Mouse (Mus musculus): ENCODE measurements around the gene Atp1a2. TPM values are rescaled to one million over a fixed set of nuclear protein-coding genes. Genes with fewer than 3 reads are reported as not detected.
"Not testable (repeated sequence)": the region's sequence is repeated elsewhere in the genome, so short reads cannot be mapped to it uniquely, and the experiment has no call there.

Gene Atp1a2
- polyA plus RNA-seq, 1 experiment from 2014 or later, result 56.5 TPM

DNA sequence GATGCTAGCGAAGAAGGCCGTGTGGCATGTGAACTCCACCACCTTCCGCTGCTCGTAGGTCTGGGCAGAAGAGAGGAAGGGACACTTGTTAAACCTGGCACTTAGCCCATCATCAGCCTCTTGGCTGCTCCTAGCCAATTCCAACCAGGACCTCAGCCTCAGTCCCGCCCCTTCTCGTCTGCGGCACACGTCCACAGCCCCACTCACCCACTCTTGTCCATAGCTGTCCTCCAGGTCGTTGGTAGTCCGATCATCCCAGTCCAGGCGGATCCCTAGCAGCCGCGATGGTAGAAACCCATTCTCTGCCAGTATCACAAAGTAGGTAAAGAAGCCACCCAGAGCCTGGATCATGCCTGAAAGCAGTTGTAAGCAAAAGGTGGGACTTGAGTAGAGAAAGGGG lies 19.5 kb downstream of the Atp1a2 start:
- Histone ChIP-seq H3K4me3 (no peak overlapping the region), H3K9ac (no peak overlapping the region), H3K27me3 (replicated peaks) (no peaks in the 10 kb centered on the region), H3K4me1 (no peaks in the 10 kb centered on the region; the same call in 1 of the 2 replicates), H3K36me3 (replicated peaks) (no peaks in the 10 kb centered on the region), H3K27ac (no peak overlapping the region), H3K4me2 (no peak overlapping the region), H3K9me3 (no peaks in the 10 kb centered on the region)
- ATAC-seq (replicated peaks), result no peak
- 93% methylated on average over 13 of the region's 13 CpGs for WGBS

- H3K9ac ChIP-seq, result no peak overlapping the region
- ATAC-seq (replicated peaks), result no peak
These were observed 20.7 kb downstream of the Atp1a2 start for GRCm38 (mm10) chr1:172277172-172277571.

DNA sequence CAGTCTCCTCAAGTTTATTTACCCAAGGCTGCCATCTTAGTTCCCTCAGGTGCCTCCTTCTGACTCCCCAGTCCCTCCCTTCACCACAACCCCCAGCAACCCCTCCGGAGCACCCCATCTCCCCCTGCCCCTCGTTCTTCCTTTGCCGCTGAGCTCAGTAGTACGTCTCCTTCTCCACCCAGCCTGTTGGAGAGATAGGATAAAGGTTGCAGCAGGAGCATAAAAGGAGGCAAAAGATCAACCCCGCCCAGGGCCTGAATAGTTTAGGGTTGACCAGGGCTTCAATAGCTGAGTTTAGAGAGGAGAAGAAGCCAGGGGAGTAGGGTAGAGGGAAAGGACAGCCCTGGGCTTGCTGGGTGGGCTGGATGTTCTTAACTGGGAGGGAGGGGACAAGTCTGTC lies 23.3 kb downstream of the Atp1a2 start:
- ATAC-seq (replicated peaks), result no peak
- peaks cover 10% of the 10 kb centered on the region; the same call in 1 of the 2 replicates for H3K4me1 ChIP-seq
- H3K27me3 ChIP-seq (replicated peaks), result no peaks in the 10 kb centered on the region
- H3K9me3 ChIP-seq, result no peaks in the 10 kb centered on the region
- H3K4me3 ChIP-seq, result no peak overlapping the region
- no peak overlapping the region for H3K27ac ChIP-seq
- no peak overlapping the region for H3K4me2 ChIP-seq
- no peak overlapping the region for H3K9ac ChIP-seq
- 70% methylated on average over 5 of the region's 5 CpGs for WGBS
- no peaks in the 10 kb centered on the region for H3K36me3 ChIP-seq (replicated peaks)

More at GRCm38 (mm10) chr1:172277172-172277571, 20.7 kb downstream of the Atp1a2 start:
- H3K27ac ChIP-seq, result no peak overlapping the region
- no peaks in the 10 kb centered on the region for H3K9me3 ChIP-seq
- H3K27me3 ChIP-seq (replicated peaks), result no peaks in the 10 kb centered on the region
- peaks cover under 1% of the 10 kb centered on the region; the same call in 1 of the 2 replicates for H3K4me1 ChIP-seq
- H3K36me3 ChIP-seq (replicated peaks), result no peaks in the 10 kb centered on the region
- no peak overlapping the region for H3K4me3 ChIP-seq
- 70% methylated on average over 3 of the region's 3 CpGs for WGBS
- H3K4me2 ChIP-seq, result no peak overlapping the region

DNA sequence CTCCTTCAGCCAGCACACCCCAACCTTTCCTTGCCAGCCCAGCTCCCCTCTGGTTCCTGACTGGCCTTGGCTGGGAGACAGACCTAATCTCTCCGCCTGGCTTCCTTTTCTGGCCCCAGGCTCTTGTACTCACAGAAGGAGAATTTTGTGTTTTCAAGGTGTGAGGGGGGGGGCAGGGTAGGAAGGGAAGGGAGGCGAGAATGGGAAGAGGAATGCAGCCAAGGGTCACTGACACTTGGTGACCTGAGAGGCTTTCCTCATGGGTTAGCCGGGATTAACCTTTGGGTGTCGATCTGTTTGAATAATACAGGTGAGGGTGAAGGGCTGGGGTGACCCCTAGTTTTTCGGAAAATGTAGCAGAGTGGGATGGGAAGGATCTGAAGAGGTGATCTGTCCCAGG lies 23.7 kb downstream of the Atp1a2 start:
- Histone ChIP-seq H3K27ac (no peak overlapping the region), H3K4me2 (no peak overlapping the region), H3K9me3 (no peaks in the 10 kb centered on the region), H3K27me3 (replicated peaks) (no peaks in the 10 kb centered on the region), H3K4me3 (no peak overlapping the region), H3K36me3 (replicated peaks) (no peaks in the 10 kb centered on the region), H3K4me1 (peaks cover 10% of the 10 kb centered on the region; the same call in 1 of the 2 replicates), H3K9ac (no peak overlapping the region)
- ATAC-seq (replicated peaks), result no peak
- WGBS, result 66% methylated on average over 5 of the region's 5 CpGs

GRCm38 (mm10) chr1:172273386-172273785 lies 24.5 kb downstream of the Atp1a2 start:
- Histone ChIP-seq H3K27ac (no peak overlapping the region), H3K4me2 (no peak overlapping the region), H3K4me3 (no peak overlapping the region), H3K27me3 (replicated peaks) (no peaks in the 10 kb centered on the region), H3K4me1 (peaks cover 10% of the 10 kb centered on the region; the same call in 1 of the 2 replicates), H3K9me3 (no peaks in the 10 kb centered on the region), H3K36me3 (replicated peaks) (no peaks in the 10 kb centered on the region), H3K9ac (no peak overlapping the region)
- 93% methylated on average over 6 of the region's 6 CpGs for WGBS
- no peak for ATAC-seq (replicated peaks)

DNA sequence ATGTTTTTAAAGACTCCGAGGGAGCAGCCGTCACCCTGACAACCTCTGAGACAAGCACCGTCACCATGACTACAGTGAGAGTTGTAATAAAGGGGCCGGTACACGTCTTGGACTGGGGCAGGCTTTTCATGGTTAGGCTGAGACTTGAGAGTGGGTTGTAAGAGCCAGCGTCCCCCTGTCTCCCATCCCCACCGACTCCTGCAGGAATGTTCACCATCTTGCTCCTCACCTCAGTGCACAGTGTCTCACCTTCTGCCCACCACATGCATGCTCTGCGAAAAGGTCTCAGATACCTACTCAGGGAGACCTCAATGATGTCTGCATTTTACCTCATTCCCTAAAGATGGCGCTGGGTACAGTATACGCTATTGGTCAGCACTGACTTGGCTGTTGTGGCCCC lies 26.1 kb downstream of the Atp1a2 start:
- 0 out of 2 replicates have a peak overlapping the region, but pooled peaks have one; percentile 23 for H3K27ac ChIP-seq
- WGBS, result 26% methylated on average over 10 of the region's 10 CpGs
- no peak overlapping the region for H3K4me3 ChIP-seq
- peaks cover 10% of the 10 kb centered on the region; the same call in 1 of the 2 replicates for H3K4me1 ChIP-seq
- peak; percentile 90 for ATAC-seq (replicated peaks)
- H3K36me3 ChIP-seq (replicated peaks), result no peaks in the 10 kb centered on the region
- H3K9ac ChIP-seq, result no peak overlapping the region
- no peaks in the 10 kb centered on the region for H3K9me3 ChIP-seq
- H3K4me2 ChIP-seq, result no peak overlapping the region
- H3K27me3 ChIP-seq (replicated peaks), result no peaks in the 10 kb centered on the region

GRCm38 (mm10) chr1:172271208-172271607 lies 26.7 kb downstream of the Atp1a2 start:
- H3K9me3 ChIP-seq, result no peaks in the 10 kb centered on the region
- H3K4me3 ChIP-seq, result no peak overlapping the region
- peaks cover 10% of the 10 kb centered on the region; the same call in 1 of the 2 replicates for H3K4me1 ChIP-seq
- peak overlapping the region; percentile 42; the same call in 1 of the 2 replicates for H3K27ac ChIP-seq
- no peak overlapping the region for H3K4me2 ChIP-seq
- WGBS, result 55% methylated on average over 3 of the region's 3 CpGs
- no peaks in the 10 kb centered on the region for H3K27me3 ChIP-seq (replicated peaks)
- ATAC-seq (replicated peaks), result peak; percentile 73
- H3K36me3 ChIP-seq (replicated peaks), result no peaks in the 10 kb centered on the region
- H3K9ac ChIP-seq, result no peak overlapping the region

- Histone ChIP-seq H3K9me3 (no peaks in the 10 kb centered on the region), H3K4me2 (no peak within 1 kb of the TSS), H3K27ac (peak within 1 kb of the TSS; percentile 49), H3K9ac (no peak within 1 kb of the TSS), H3K4me3 (no peak within 1 kb of the TSS), H3K4me1 (peaks cover 9% of the 10 kb centered on the region; the same call in 1 of the 2 replicates), H3K27me3 (replicated peaks) (no peaks in the 10 kb centered on the region), H3K36me3 (replicated peaks) (no peaks in the 10 kb centered on the region)
- WGBS, result 14% methylated on average over 8 of the region's 8 CpGs
- 0 out of 2 replicates have a peak, but pooled peaks have one; percentile 27 for ATAC-seq (replicated peaks)
These were observed 36.3 kb downstream of the Atp1a2 start, which contains the start of gene Igsf8 for GRCm38 (mm10) chr1:172261477-172262078. Gene Igsf8 (plus strand): TSS chr1:172261641.

- H3K4me1 ChIP-seq, result peaks cover 9% of the 10 kb centered on the region; the same call in 1 of the 2 replicates
- no peak within 1 kb of the TSS for H3K9ac ChIP-seq
- H3K4me2 ChIP-seq, result no peak within 1 kb of the TSS
- H3K27me3 ChIP-seq (replicated peaks), result no peaks in the 10 kb centered on the region
- no peaks in the 10 kb centered on the region for H3K36me3 ChIP-seq (replicated peaks)
- H3K27ac ChIP-seq, result no peak within 1 kb of the TSS
- no peak within 1 kb of the TSS for H3K4me3 ChIP-seq
- ATAC-seq (replicated peaks), result no peak
- H3K9me3 ChIP-seq, result no peaks in the 10 kb centered on the region
- 88% methylated on average over 6 of the region's 6 CpGs for WGBS
These were observed 39.5 kb downstream of the Atp1a2 start, which contains the start of gene Atp1a4 for GRCm38 (mm10) chr1:172258314-172258713. Gene Atp1a4 (minus strand): TSS chr1:172258414.

DNA sequence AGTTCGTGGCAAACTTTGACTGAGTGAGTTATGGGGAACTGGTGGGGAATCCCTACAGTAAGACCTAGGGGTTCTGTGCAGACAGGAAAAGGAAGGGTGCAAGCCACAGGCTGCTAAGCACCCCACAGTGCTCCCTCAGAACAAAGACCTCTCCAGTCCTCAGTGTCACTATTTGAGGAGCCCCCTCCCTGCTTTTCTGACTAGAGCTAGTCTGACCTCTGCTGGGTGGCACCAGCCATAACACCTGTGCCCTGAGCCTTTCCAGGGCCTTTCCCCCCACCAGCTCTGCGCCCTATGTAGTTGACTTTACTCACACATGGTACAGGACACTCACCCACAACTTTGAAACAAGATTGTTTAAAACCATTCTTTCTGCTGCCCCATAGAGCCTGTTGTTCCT lies 50.2 kb downstream of the Atp1a2 start:
- Histone ChIP-seq H3K27ac (no peak overlapping the region), H3K9me3 (no peaks in the 10 kb centered on the region), H3K9ac (no peak overlapping the region), H3K4me3 (no peak overlapping the region), H3K27me3 (replicated peaks) (no peaks in the 10 kb centered on the region), H3K4me1 (no peaks in the 10 kb centered on the region), H3K4me2 (no peak overlapping the region), H3K36me3 (replicated peaks) (no peaks in the 10 kb centered on the region)
- 41% methylated on average over 2 of the region's 2 CpGs for WGBS
- ATAC-seq (replicated peaks), result 0 out of 2 replicates have a peak, but pooled peaks have one; percentile 33

DNA sequence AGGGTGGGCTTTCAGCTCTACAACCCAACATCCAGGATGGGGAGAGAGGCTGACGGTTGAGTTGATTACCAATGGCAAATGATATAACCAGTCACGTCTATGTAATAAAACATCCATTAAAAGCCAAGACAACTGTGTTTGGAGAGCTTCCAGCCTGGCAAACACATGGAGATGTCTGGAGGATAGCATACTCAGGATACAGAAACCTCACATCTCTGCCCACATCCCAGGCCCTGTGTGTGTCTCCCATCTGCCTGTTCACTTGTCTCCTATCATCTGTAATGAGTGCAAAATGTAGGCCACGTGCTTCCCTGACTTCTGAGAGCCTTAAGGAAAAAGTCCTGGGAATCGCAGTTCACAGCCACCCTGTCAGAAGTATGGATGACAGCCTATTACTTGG lies 50.6 kb downstream of the Atp1a2 start:
- H3K27ac ChIP-seq, result no peak overlapping the region
- 77% methylated on average over 4 of the region's 4 CpGs for WGBS
- ATAC-seq (replicated peaks), result no peak
- H3K36me3 ChIP-seq (replicated peaks), result no peaks in the 10 kb centered on the region
- no peak overlapping the region for H3K4me2 ChIP-seq
- H3K9ac ChIP-seq, result no peak overlapping the region
- no peaks in the 10 kb centered on the region for H3K4me1 ChIP-seq
- H3K27me3 ChIP-seq (replicated peaks), result no peaks in the 10 kb centered on the region
- H3K4me3 ChIP-seq, result no peak overlapping the region
- no peaks in the 10 kb centered on the region for H3K9me3 ChIP-seq

DNA sequence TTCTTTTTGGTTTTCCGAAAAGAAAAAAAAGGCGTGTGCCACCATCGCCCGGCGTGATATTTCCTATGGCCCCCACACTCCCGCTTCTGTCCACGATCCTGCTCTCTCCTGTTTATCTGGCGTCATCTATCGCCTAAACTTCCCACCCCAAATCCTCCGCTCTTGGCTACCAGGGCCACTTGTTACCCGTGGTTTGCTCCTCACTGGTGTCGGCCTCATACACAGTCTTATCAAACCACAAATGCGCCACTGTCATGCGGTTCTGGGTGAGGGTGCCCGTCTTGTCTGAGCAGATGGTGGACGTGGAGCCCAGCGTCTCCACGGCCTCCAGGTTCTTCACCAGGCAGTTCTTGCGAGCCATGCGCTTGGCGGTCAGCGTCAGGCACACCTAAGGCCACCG lies 53.2 kb downstream of the Atp1a2 start:
- not testable (repeated sequence) for H3K9me3 ChIP-seq; H3K4me1 ChIP-seq; H3K27ac ChIP-seq; H3K4me3 ChIP-seq; ATAC-seq (replicated peaks); H3K27me3 ChIP-seq (replicated peaks); H3K4me2 ChIP-seq; H3K9ac ChIP-seq; H3K36me3 ChIP-seq (replicated peaks)
- 53% methylated on average over 23 of the region's 23 CpGs for whole genome bisulfite sequencing

All from midbrain, embryonic 15.5 days (tissue).